Comparison of ENCODE assay signal across 10 mouse cellular contexts in the genomic region with DNA sequence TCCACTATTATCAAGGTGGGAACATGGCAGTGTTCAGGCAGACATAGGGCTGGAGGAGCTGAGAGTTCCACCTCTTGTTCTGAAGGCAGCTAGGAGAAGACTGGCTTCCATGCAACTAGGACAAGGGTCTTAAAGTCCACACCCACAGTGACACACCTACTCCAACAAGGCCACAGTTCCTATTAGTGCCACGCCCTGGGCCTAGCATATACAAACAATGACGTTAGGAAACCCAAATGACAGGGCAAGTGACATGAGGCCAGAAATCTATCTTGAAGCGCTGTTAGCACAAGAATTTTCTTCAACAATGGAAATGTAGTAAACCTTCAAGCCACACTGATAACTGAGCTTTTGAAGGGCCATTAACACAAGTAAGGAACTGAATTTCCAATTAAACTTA. TPM values are rescaled to one million over a fixed set of nuclear protein-coding genes. Genes with fewer than 3 reads are reported as not detected.
DNase-seq lines count a peak whose midpoint lies in the region; ATAC-seq lines count a peak whose summit lies in the region.
"Had no signal": no experiment of that assay in that cellular context is flagged by ENCODE, and none has a peak within 500 bp of the region (broad histone marks: within the 10 kb centered on the region; RNA-seq: fewer than 3 reads in every experiment).

No protein-coding gene starts in this region.

- no peak for DNase-seq in lung, postnatal 25 days (ENCODE audit: low spot score)
- no peak for DNase-seq in liver, embryonic 11.5 days (ENCODE audit: low spot score)
- no peak for DNase-seq in ovary, postnatal 36 days (ENCODE audit: low spot score)
- DNase-seq in Muller cell, postnatal 12 days (ENCODE audit: inconsistent ontology term) = no peak
- DNase-seq: adrenal gland, postnatal 10 days; kidney, adult 8-10 months had no signal

- no peaks in the 10 kb centered on the region for H3K27me3 ChIP-seq in lung, embryonic 16.5 days (ENCODE audit: control insufficient read depth, insufficient read depth, low read depth, low read length)
- no peaks in the 10 kb centered on the region for H3K27me3 ChIP-seq in forebrain, embryonic 13.5 days
- H3K27me3 ChIP-seq in liver, embryonic 11.5 days (replicated peaks; ENCODE audit: control insufficient read depth, insufficient read depth, low read length) = no peaks in the 10 kb centered on the region
- H3K27me3 ChIP-seq in stomach, embryonic 16.5 days (ENCODE audit: control insufficient read depth, insufficient read depth, low read length) = no peaks in the 10 kb centered on the region

- no peak overlapping the region; the same call in 1 of the 2 replicates for H3K9ac ChIP-seq in lung, embryonic 16.5 days (ENCODE audit: low read length)
- H3K9ac ChIP-seq in forebrain, embryonic 13.5 days = peak overlapping the region; percentile 73
- peak overlapping the region; percentile 70; the same call in 1 of the 2 replicates for H3K9ac ChIP-seq in liver, embryonic 11.5 days (ENCODE audit: low read depth, low read length)
- peak overlapping the region; percentile 77 for H3K9ac ChIP-seq in stomach, embryonic 16.5 days (ENCODE audit: low read length)

- peak overlapping the region; percentile 75 for H3K4me3 ChIP-seq in lung, embryonic 16.5 days (ENCODE audit: low read length)
- peak overlapping the region; percentile 58 for H3K4me3 ChIP-seq in forebrain, embryonic 13.5 days
- H3K4me3 ChIP-seq in liver, embryonic 11.5 days (ENCODE audit: low read depth, low read length) = peak overlapping the region; percentile 62
- peak overlapping the region; percentile 66 for H3K4me3 ChIP-seq in stomach, embryonic 16.5 days (replicated peaks; ENCODE audit: low read length)

- H3K36me3 ChIP-seq in lung, embryonic 16.5 days (ENCODE audit: control insufficient read depth, insufficient read depth, low read length) = no peaks in the 10 kb centered on the region
- H3K36me3 ChIP-seq in forebrain, embryonic 13.5 days (ENCODE audit: poor library complexity, severe bottlenecking) = 0 out of 2 replicates have a peak, but pooled peaks cover 4% of the 10 kb centered on the region
- no peaks in the 10 kb centered on the region for H3K36me3 ChIP-seq in liver, embryonic 11.5 days (ENCODE audit: control insufficient read depth, insufficient read depth, low read length)
- H3K36me3 ChIP-seq in stomach, embryonic 16.5 days (ENCODE audit: control insufficient read depth, insufficient read depth, low read length) = no peaks in the 10 kb centered on the region

- peak overlapping the region; percentile 87 for H3K4me2 ChIP-seq in lung, embryonic 16.5 days (ENCODE audit: low read depth, low read length)
- H3K4me2 ChIP-seq in forebrain, embryonic 13.5 days = peak overlapping the region; percentile 76
- peak overlapping the region; percentile 68 for H3K4me2 ChIP-seq in liver, embryonic 11.5 days
- peak overlapping the region; percentile 61 for H3K4me2 ChIP-seq in stomach, embryonic 16.5 days (ENCODE audit: low read depth, low read length)

- H3K27ac ChIP-seq in lung, embryonic 16.5 days (ENCODE audit: low read length) = peak overlapping the region; percentile 98
- no peak overlapping the region for H3K27ac ChIP-seq in forebrain, embryonic 13.5 days
- H3K27ac ChIP-seq in liver, embryonic 11.5 days (ENCODE audit: low read depth, low read length) = 0 out of 2 replicates have a peak overlapping the region, but pooled peaks have one; percentile 93
- peak overlapping the region; percentile 99 for H3K27ac ChIP-seq in stomach, embryonic 16.5 days (ENCODE audit: low read length)

- no peak for ATAC-seq in lung, embryonic 16.5 days (ENCODE audit: low read depth)
- no peak for ATAC-seq in forebrain, embryonic 13.5 days
- ATAC-seq in liver, embryonic 11.5 days (replicated peaks; ENCODE audit: low FRiP score) = no peak
- ATAC-seq in stomach, embryonic 16.5 days (ENCODE audit: insufficient read depth, low FRiP score) = no peak
- no peak for ATAC-seq in erythroid progenitor cell, adult 5-6 weeks (replicated peaks; ENCODE audit: low FRiP score, poor library complexity, severe bottlenecking)

- H3K4me1 ChIP-seq in lung, embryonic 16.5 days (replicated peaks; ENCODE audit: control insufficient read depth, insufficient read depth, low read length) = peaks cover 12% of the 10 kb centered on the region
- peaks cover 31% of the 10 kb centered on the region for H3K4me1 ChIP-seq in forebrain, embryonic 13.5 days
- peaks cover 18% of the 10 kb centered on the region for H3K4me1 ChIP-seq in liver, embryonic 11.5 days (replicated peaks; ENCODE audit: control insufficient read depth, insufficient read depth, low read length)
- peaks cover 12% of the 10 kb centered on the region for H3K4me1 ChIP-seq in stomach, embryonic 16.5 days (ENCODE audit: control insufficient read depth, insufficient read depth, low read length)

- no peaks in the 10 kb centered on the region for H3K9me3 ChIP-seq in lung, embryonic 16.5 days (ENCODE audit: control insufficient read depth, low read length)
- H3K9me3 ChIP-seq in forebrain, embryonic 13.5 days (replicated peaks) = no peaks in the 10 kb centered on the region
- H3K9me3 ChIP-seq in liver, embryonic 11.5 days (ENCODE audit: control insufficient read depth, low read length) = no peaks in the 10 kb centered on the region
- H3K9me3 ChIP-seq in stomach, embryonic 16.5 days (replicated peaks; ENCODE audit: control insufficient read depth, low read length) = no peaks in the 10 kb centered on the region

- WGBS in lung, embryonic 16.5 days = 67% methylated on average over 3 of the region's 3 CpGs
- 92% methylated on average over 3 of the region's 3 CpGs for WGBS in forebrain, embryonic 13.5 days
- WGBS in liver, embryonic 11.5 days = 69% methylated on average over 3 of the region's 3 CpGs
- 48% methylated on average over 3 of the region's 3 CpGs for WGBS in stomach, embryonic 16.5 days

RNA-seq across cellular contexts. Expression of a gene that starts 1.2 kb away (rescaled TPM):
- 27.8 and 27.9 TPM in 2 replicates for polyA plus RNA-seq in lung, embryonic 16.5 days (2015; fragmentation: Nextera tagmentation; extraction: Ambion mirVana)
- 54.0 and 58.6 TPM in 2 replicates for polyA plus RNA-seq in forebrain, embryonic 13.5 days (2015; fragmentation: Nextera tagmentation; extraction: Ambion mirVana)
- polyA plus RNA-seq in liver, embryonic 11.5 days (2014; fragmentation: Nextera tagmentation; extraction: Ambion mirVana) = 21.2 and 23.4 TPM in 2 replicates
- polyA plus RNA-seq in stomach, embryonic 16.5 days (2015; fragmentation: Nextera tagmentation; extraction: Ambion mirVana) = 24.1 and 24.2 TPM in 2 replicates
- 0.72 and 7.1 TPM in 2 replicates for total RNA-seq in erythroid progenitor cell, adult 5-6 weeks (2015; ENCODE audit: low replicate concordance)
- total RNA-seq in erythroid progenitor cell, adult 5-6 weeks (2017; ENCODE audit: low replicate concordance) = 1.0 and 2.3 TPM in 2 replicates

RNA-seq across cellular contexts. Expression of a gene that starts 20.2 kb away (rescaled TPM):
- polyA plus RNA-seq in lung, embryonic 16.5 days (2015; fragmentation: Nextera tagmentation; extraction: Ambion mirVana) = 383 and 401 TPM in 2 replicates
- 726 and 745 TPM in 2 replicates for polyA plus RNA-seq in forebrain, embryonic 13.5 days (2015; fragmentation: Nextera tagmentation; extraction: Ambion mirVana)
- polyA plus RNA-seq in liver, embryonic 11.5 days (2014; fragmentation: Nextera tagmentation; extraction: Ambion mirVana) = 389 and 420 TPM in 2 replicates
- polyA plus RNA-seq in stomach, embryonic 16.5 days (2015; fragmentation: Nextera tagmentation; extraction: Ambion mirVana) = 300 and 349 TPM in 2 replicates
- total RNA-seq in erythroid progenitor cell, adult 5-6 weeks (2015; ENCODE audit: low replicate concordance) = 41.1 and 51.2 TPM in 2 replicates
- total RNA-seq in erythroid progenitor cell, adult 5-6 weeks (2017; ENCODE audit: low replicate concordance) = 69.0 and 75.1 TPM in 2 replicates

RNA-seq across cellular contexts. Expression of a gene that starts 55.9 kb away (rescaled TPM):
- polyA plus RNA-seq in lung, embryonic 16.5 days (2015; fragmentation: Nextera tagmentation; extraction: Ambion mirVana) = 139 and 148 TPM in 2 replicates
- polyA plus RNA-seq in forebrain, embryonic 13.5 days (2015; fragmentation: Nextera tagmentation; extraction: Ambion mirVana) = 165 and 180 TPM in 2 replicates
- polyA plus RNA-seq in liver, embryonic 11.5 days (2014; fragmentation: Nextera tagmentation; extraction: Ambion mirVana) = 167 and 178 TPM in 2 replicates
- polyA plus RNA-seq in stomach, embryonic 16.5 days (2015; fragmentation: Nextera tagmentation; extraction: Ambion mirVana) = 128 and 140 TPM in 2 replicates
- total RNA-seq in erythroid progenitor cell, adult 5-6 weeks (2015; ENCODE audit: low replicate concordance) = 28.9 and 42.2 TPM in 2 replicates
- total RNA-seq in erythroid progenitor cell, adult 5-6 weeks (2017; ENCODE audit: low replicate concordance) = 41.5 and 59.0 TPM in 2 replicates
